Mouse (Mus musculus): ENCODE measurements at regions not wholly inside any gene's neighbourhood (a gene's known extent, or its start where the extent isn't known, plus 50 kb on each side); places are given as distances from the start of the nearest gene placed in this dataset.

GRCm38 (mm10) chr13:115427091-115428033, 325.6 kb upstream of the Itga1 start:
- DNase-seq (ENCODE audit: low read depth, low spot score): no peak

DNA sequence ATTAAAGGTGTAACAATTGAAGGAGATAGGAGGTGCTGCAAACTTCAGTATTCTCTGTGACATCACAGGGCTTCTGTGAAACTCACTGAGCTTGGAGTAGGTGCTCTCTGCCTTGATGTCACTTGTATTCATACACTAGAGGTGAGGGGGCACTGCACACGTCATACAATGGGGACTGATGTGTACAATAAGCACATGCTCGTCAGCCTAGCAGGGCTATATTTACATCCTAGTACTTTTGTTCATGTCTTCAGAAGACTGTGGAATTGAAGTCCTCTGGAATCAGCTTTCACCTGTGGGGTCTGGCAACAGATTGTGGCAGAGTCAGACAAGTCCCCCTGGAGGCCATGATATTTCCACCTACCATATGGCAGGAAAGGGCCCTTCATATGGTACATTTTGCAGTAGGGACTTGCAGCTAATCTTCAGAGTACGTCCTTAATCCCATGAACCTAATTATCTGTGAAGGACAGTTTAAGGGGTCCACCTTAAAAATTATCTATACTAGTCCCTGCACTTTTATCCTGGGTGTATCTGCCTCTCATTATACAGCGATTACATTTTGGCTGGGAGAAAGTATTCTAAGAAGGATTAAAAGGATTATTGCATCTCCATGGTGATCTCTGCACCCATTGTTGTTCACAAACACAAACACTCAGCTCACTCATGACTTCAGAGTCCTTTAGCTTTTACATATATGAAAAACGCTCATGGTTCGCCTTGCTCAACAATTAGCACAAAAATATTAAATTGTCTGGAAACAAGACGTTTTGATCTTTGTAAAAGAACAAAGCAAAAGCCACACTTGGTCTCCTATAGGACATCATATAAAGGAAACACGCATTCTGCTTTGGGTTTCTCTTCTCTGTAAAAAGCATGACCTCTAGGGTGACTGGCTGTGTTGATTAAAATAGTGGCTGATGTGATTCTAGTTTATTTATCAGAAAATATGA, 324.1 kb upstream of the Itga1 start:
- no peak for DNase-seq (ENCODE audit: low read depth, low spot score)

GRCm38 (mm10) chr13:115423761-115424160, 322.0 kb upstream of the Itga1 start:
- DNase-seq (ENCODE audit: low read depth, low spot score): no peak

- no peak for DNase-seq (ENCODE audit: low read depth, low spot score)
These were observed 319.7 kb upstream of the Itga1 start for GRCm38 (mm10) chr13:115421483-115421882.

- DNase-seq (ENCODE audit: low read depth, low spot score): no peak
These were observed 316.1 kb upstream of the Itga1 start for GRCm38 (mm10) chr13:115417829-115418228.

GRCm38 (mm10) chr13:115413721-115414531, 312.2 kb upstream of the Itga1 start:
- no peak for DNase-seq (ENCODE audit: low read depth, low spot score)

GRCm38 (mm10) chr13:115405916-115406315, 304.2 kb upstream of the Itga1 start:
- DNase-seq (ENCODE audit: low read depth, low spot score): no peak

GRCm38 (mm10) chr13:115400706-115401215, 299.0 kb upstream of the Itga1 start:
- DNase-seq (ENCODE audit: low read depth, low spot score): no peak

GRCm38 (mm10) chr13:115379682-115380081, 277.9 kb upstream of the Itga1 start:
- no peak for DNase-seq (ENCODE audit: low read depth, low spot score)

- DNase-seq (ENCODE audit: low read depth, low spot score): peak; percentile 1
These were observed 274.6 kb upstream of the Itga1 start for GRCm38 (mm10) chr13:115376180-115376880.

GRCm38 (mm10) chr13:115361457-115361856, 259.7 kb upstream of the Itga1 start:
- DNase-seq (ENCODE audit: low read depth, low spot score): no peak

- DNase-seq (ENCODE audit: low read depth, low spot score): no peak
These were observed 245.2 kb upstream of the Itga1 start for GRCm38 (mm10) chr13:115347022-115347398.

GRCm38 (mm10) chr13:115346115-115347021, 244.6 kb upstream of the Itga1 start:
- DNase-seq (ENCODE audit: low read depth, low spot score): no peak

- no peak for DNase-seq (ENCODE audit: low read depth, low spot score)
These were observed 227.5 kb upstream of the Itga1 start for GRCm38 (mm10) chr13:115329000-115329960.

- no peak for DNase-seq (ENCODE audit: low read depth, low spot score)
These were observed 224.5 kb upstream of the Itga1 start for GRCm38 (mm10) chr13:115326294-115326693.

DNA sequence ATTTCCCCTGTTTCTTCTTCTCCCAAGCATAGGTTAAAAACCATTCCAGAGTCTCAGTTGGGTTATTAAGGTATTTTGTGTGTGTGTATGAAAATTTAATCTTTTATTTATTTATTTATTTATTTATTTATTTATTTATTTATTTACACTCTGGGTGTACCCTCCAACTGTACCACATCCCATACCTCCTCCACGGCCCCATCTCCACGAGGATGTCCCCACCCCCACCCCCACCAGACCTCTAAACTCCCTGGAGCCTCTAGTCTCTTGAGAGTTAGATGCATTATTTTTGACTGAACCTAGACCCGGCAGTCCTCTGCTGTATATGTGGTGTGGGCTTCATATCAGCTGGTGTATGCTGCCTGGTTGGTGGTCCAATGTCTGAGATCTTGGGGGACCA, 214.9 kb upstream of the Itga1 start:
- DNase-seq (ENCODE audit: low read depth, low spot score): no peak

DNA sequence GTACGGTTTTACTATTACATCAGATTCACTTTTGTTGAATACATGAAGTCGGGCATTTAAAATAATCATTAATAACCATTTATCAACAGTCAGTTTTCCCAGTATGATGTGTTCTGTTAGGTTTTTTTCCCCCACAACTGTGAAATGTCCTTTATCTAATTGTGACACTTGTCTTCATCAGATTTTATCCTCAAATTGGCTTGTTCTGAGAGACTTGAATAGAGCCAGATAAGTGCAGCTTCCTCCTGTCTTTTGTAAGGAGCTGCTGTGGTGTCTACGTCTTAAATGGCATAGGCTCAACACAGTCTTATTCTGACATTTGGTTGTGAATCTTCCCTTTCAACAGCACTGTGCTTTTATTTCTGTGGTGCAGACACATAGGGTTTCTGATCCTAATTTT, 206.8 kb upstream of the Itga1 start:
- no peak for DNase-seq (ENCODE audit: low read depth, low spot score)

DNA sequence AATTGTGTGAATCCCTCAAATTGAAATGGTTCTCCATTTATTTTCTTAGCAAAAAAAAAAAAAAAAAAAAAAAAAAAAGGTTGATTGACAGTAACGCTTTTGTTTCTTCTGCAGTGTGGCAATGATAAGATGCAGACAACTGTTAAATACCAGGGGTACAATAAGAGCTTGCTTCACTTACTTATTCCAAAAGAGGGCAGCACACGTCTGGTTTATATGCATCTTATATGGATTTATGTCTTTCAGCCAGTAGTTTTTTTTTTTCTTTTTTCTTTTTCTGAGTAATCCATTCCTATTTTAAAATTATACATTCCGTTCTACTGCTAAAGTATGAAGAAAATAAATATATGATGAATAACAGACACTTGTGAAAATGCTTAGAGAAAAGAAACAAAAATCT, 185.6 kb upstream of the Itga1 start:
- peak; percentile 4 for DNase-seq (ENCODE audit: low read depth, low spot score)
